Mouse (Mus musculus) Patski (cell line): ENCODE measurements around the gene Tmem120b. TPM values are rescaled to one million over a fixed set of nuclear protein-coding genes. Genes with fewer than 3 reads are reported as not detected.

ENCODE experiments used
- ATAC-seq: fragments of 100-300 bp; one replicate; pipeline ENCODE4 v1.8.0; 2021
- CTCF ChIA-PET: fragments of 350-600 bp; sonication (Branson Sonifier 250); formaldehyde crosslinking; loops from one replicate; lab custom pipeline; 2022; ENCODE audit warnings: inconsistent platforms; lab: Charles Lee
- POLR2A ChIA-PET: fragments of 350-600 bp; sonication (Branson Sonifier 250); formaldehyde crosslinking; loops from one replicate; lab custom pipeline; 2022; ENCODE audit warnings: antibody characterized with exemption, inconsistent platforms; lab: Charles Lee
- DNase-seq: peaks from one replicate; pipeline ENCODE4 v3.0.0-alpha.2; 2011; ENCODE audit warnings: low read depth, low spot score
- H3K27me3 ChIP-seq: fragments of 371-371 bp; one replicate; pipeline ENCODE4 v1.5.1; 2021
- CTCF ChIP-seq: fragments of 100-300 bp; IDR thresholded peaks from one replicate; pipeline ENCODE4 v1.5.1; 2021
- in situ Hi-C: fragments of 300-500 bp; cut with MboI; formaldehyde crosslinking; loops from 3 replicates; pipeline ENCODE4 v1.11.1; 2018; ENCODE audit warnings: low pct_unique_long_range_greater_than_20kb, mixed read lengths
- polyA plus RNA-seq: library from polyadenylated mRNA; unstranded; gene quantifications from one replicate; pipeline ENCODE4 v1.2.3, GENCODE M21; 2021

Gene Tmem120b
- polyA plus RNA-seq, 1 experiment from 2014 or later = 8.1 TPM

GRCm38 (mm10) chr5:123104769-123105168 lies 36.6 kb downstream of the Tmem120b start:
- TF ChIP-seq CTCF = no peak
- POLR2A ChIA-PET = no interaction called here
- DNase-seq (no peak), ATAC-seq (no peak)
- in situ Hi-C loops = no loop called here
- no peaks in the 10 kb centered on the region for H3K27me3 ChIP-seq
- CTCF ChIA-PET = no interaction called here

- no peak for TF ChIP-seq CTCF
- ATAC-seq (no peak), DNase-seq (no peak)
- H3K27me3 ChIP-seq = no peaks in the 10 kb centered on the region
- CTCF ChIA-PET = interaction anchor here (0.9 kb wide), 1 partner anchor 34 kb away, joined by 3 read pairs; no protein-coding TSS in a partner anchor
- in situ Hi-C loops = no loop called here
- POLR2A ChIA-PET = interaction anchor here (1.0 to 1.2 kb wide), 2 partner anchors 14 to 17 kb away, joined by 3 to 4 read pairs; no protein-coding TSS in a partner anchor
Measured at GRCm38 (mm10) chr5:123109452-123110203, 41.4 kb downstream of the Tmem120b start.

- POLR2A ChIA-PET = interaction anchor here (1.0 to 1.2 kb wide), 2 partner anchors 15 to 18 kb away, joined by 3 to 4 read pairs; no protein-coding TSS in a partner anchor
- no peak for DNase-seq
Measured at GRCm38 (mm10) chr5:123110296-123110721, 42.1 kb downstream of the Tmem120b start.

GRCm38 (mm10) chr5:123114109-123114508 lies 45.9 kb downstream of the Tmem120b start:
- in situ Hi-C loops = no loop called here
- ChIA-PET POLR2A (no interaction called here), CTCF (interaction anchor here (1.1 to 2.9 kb wide), 7 partner anchors 12 to 57 kb away, joined by 3 to 10 read pairs (median 4); no protein-coding TSS in a partner anchor)
- no peaks in the 10 kb centered on the region for H3K27me3 ChIP-seq
- ATAC-seq (no peak), DNase-seq (no peak)
- no peak for TF ChIP-seq CTCF

More at GRCm38 (mm10) chr5:123110296-123110721, 42.1 kb downstream of the Tmem120b start:
- CTCF ChIA-PET = interaction anchor here (0.9 to 2.1 kb wide), 2 partner anchors 26 to 35 kb away, joined by 3 to 5 read pairs; no protein-coding TSS in a partner anchor
- no peaks in the 10 kb centered on the region for H3K27me3 ChIP-seq
- ATAC-seq = no peak
- in situ Hi-C loops = no loop called here
- TF ChIP-seq CTCF = no peak

GRCm38 (mm10) chr5:123114924-123115323 lies 46.7 kb downstream of the Tmem120b start:
- no peak for DNase-seq
- TF ChIP-seq CTCF = no peak
- ChIA-PET CTCF (interaction anchor here (1.1 to 2.9 kb wide), 8 partner anchors 11 to 56 kb away, joined by 3 to 10 read pairs (median 4); partner anchors contain the start of gene Rhof), POLR2A (interaction anchor here (0.7 kb wide), 1 partner anchor 51 kb away, joined by 10 read pairs; no protein-coding TSS in a partner anchor)
- in situ Hi-C loops = no loop called here
- H3K27me3 ChIP-seq = no peaks in the 10 kb centered on the region
- no peak for ATAC-seq

GRCm38 (mm10) chr5:123116080-123116479 lies 47.9 kb downstream of the Tmem120b start:
- no peak for DNase-seq
- ChIA-PET CTCF (interaction anchor here (0.7 to 2.9 kb wide), 5 partner anchors 16 to 55 kb away, joined by 3 to 10 read pairs (median 3); partner anchors contain the start of gene Rhof), POLR2A (no interaction called here)
- ATAC-seq = peak; percentile 17
- TF ChIP-seq CTCF = no peak
- in situ Hi-C loops = no loop called here
- H3K27me3 ChIP-seq = no peaks in the 10 kb centered on the region

- H3K27me3 ChIP-seq = no peaks in the 10 kb centered on the region
- in situ Hi-C loops = no loop called here
- ChIA-PET POLR2A (no interaction called here), CTCF (interaction anchor here (1.0 to 1.1 kb wide), 2 partner anchors 32 to 50 kb away, joined by 3 to 5 read pairs; no protein-coding TSS in a partner anchor)
- ATAC-seq = peak; percentile 62
- no peak for DNase-seq
- TF ChIP-seq CTCF = peak; percentile 88
Measured at GRCm38 (mm10) chr5:123117257-123117656, 49.0 kb downstream of the Tmem120b start.

GRCm38 (mm10) chr5:123117773-123118172 lies 49.6 kb downstream of the Tmem120b start:
- no peak for TF ChIP-seq CTCF
- ATAC-seq (no peak), DNase-seq (no peak)
- ChIA-PET POLR2A (no interaction called here), CTCF (interaction anchor here (1.1 to 1.5 kb wide), 2 partner anchors 11 to 32 kb away, joined by 3 read pairs; no protein-coding TSS in a partner anchor)
- H3K27me3 ChIP-seq = no peaks in the 10 kb centered on the region
- in situ Hi-C loops = no loop called here

- in situ Hi-C loops = no loop called here
- no peak for DNase-seq
Measured at GRCm38 (mm10) chr5:123118826-123119225, 50.6 kb downstream of the Tmem120b start.

GRCm38 (mm10) chr5:123120624-123121215 lies 52.5 kb downstream of the Tmem120b start:
- DNase-seq (no peak), ATAC-seq (no peak)
- POLR2A ChIA-PET = interaction anchor here (0.6 kb wide), 1 partner anchor 773 kb away, joined by 3 read pairs; no protein-coding TSS in a partner anchor
- CTCF ChIA-PET = interaction anchor here (0.7 to 2.7 kb wide), 5 partner anchors 12 to 57 kb away, joined by 3 to 10 read pairs (median 3); partner anchors contain the start of gene Rhof
- TF ChIP-seq CTCF = no peak
- no peaks in the 10 kb centered on the region for H3K27me3 ChIP-seq
- in situ Hi-C loops = loop anchor here (10.0 kb wide), 1 partner anchor 56 kb away; the partner anchor contains the start of gene Tmem120b

More at GRCm38 (mm10) chr5:123118826-123119225, 50.6 kb downstream of the Tmem120b start:
- ChIA-PET POLR2A (no interaction called here), CTCF (interaction anchor here (1.1 to 1.5 kb wide), 2 partner anchors 10 to 31 kb away, joined by 3 read pairs; no protein-coding TSS in a partner anchor)
- no peak for ATAC-seq
- H3K27me3 ChIP-seq = no peaks in the 10 kb centered on the region
- no peak for TF ChIP-seq CTCF
